Mouse (Mus musculus): ENCODE results near the gene Renbp. TPM values are rescaled to one million over a fixed set of nuclear protein-coding genes. Genes with fewer than 3 reads are reported as not detected.

The Renbp gene
- polyA plus RNA-seq (2015; fragmentation: Nextera tagmentation; extraction: Ambion mirVana): 19.2 and 19.7 TPM in 2 replicates

DNA sequence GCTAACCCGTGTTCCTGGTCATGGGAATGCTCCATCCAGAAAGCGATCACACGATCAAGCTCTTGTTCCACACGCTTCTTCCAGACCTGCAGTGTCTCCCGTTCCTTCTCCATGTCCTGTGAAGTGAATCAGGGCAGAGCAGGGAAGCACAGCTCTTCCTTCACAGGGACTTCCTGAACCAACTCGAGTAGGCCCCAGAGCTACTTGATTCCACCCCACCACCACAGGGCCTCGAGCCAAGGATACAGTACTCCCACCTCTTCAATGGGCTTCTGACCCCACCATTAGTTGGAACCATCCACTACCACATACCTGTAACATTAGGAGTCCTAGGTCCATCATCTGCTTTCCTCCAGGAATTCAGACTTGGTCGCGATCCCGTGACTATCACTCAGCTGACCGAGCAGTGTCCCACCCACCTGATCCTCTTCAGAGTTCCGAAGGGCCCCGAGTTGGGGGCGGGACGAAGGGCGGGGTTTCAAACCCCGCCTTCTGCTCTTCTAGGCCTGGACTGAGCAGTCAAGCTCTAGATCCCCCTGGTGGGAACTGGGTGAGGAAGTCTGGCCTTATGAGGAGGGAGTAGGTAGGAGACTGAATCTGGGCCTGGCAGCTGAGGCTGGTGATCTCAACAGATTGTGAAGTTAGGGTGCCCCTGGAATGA lies at the start of gene Renbp:
Gene Renbp (minus strand): TSS at position 449 of the 661 bp plus-strand sequence.
- H3K9me3 ChIP-seq (ENCODE audit: control insufficient read depth, low read length): no peaks in the 10 kb centered on the region
- 41% methylated on average over 17 of the region's 17 CpGs for WGBS
- H3K36me3 ChIP-seq (ENCODE audit: control insufficient read depth, insufficient read depth, low read length): no peaks in the 10 kb centered on the region
- peak within 1 kb of the TSS; percentile 31 for H3K4me3 ChIP-seq (ENCODE audit: low read depth, low read length)
- H3K4me2 ChIP-seq (replicated peaks; ENCODE audit: low read depth): peak within 1 kb of the TSS; percentile 45
- H3K4me1 ChIP-seq (replicated peaks; ENCODE audit: control insufficient read depth, insufficient read depth): no peaks in the 10 kb centered on the region
- H3K9ac ChIP-seq (ENCODE audit: low read length): no peak within 1 kb of the TSS
- peak; percentile 55 for DNase-seq (ENCODE audit: low spot score)
- ATAC-seq (ENCODE audit: low FRiP score, low TSS enrichment): peak; percentile 87
- H3K27me3 ChIP-seq (ENCODE audit: control insufficient read depth, insufficient read depth, low read length): no peaks in the 10 kb centered on the region
- no peak within 1 kb of the TSS for H3K27ac ChIP-seq (replicated peaks)
- TF ChIP-seq EP300 (optimal IDR thresholded peaks at IDR 0.05) (no peak), CTCF (IDR thresholded peaks at IDR 0.05; ENCODE audit: low read depth) (peak; percentile 55)

DNA sequence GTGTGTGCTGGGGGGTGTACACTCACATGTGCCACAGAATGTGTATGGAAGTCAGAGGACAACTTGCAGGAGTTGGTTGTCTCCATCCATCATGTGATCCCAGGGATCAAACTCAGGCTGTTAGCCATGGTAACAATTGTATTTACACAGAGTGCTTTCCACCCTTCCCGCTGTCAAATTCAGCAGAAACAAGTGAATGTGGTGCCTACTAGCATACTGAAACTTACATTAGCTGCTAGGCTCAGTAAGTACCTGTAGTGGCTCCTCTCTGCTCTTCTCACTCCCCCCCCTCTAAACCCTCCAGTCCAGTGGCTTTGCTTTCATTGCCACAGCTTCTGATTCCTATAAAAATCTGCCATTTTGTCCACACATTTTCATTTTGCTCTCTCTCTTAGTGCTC lies 47.1 kb upstream of the Renbp start:
- Histone ChIP-seq H3K4me2 (replicated peaks; ENCODE audit: low read depth) (no peak overlapping the region), H3K27me3 (ENCODE audit: control insufficient read depth, insufficient read depth, low read length) (no peaks in the 10 kb centered on the region), H3K36me3 (ENCODE audit: control insufficient read depth, insufficient read depth, low read length) (no peaks in the 10 kb centered on the region), H3K9me3 (ENCODE audit: control insufficient read depth, low read length) (no peaks in the 10 kb centered on the region), H3K9ac (ENCODE audit: low read length) (no peak overlapping the region), H3K27ac (replicated peaks) (no peak overlapping the region), H3K4me1 (replicated peaks; ENCODE audit: control insufficient read depth, insufficient read depth) (no peaks in the 10 kb centered on the region), H3K4me3 (ENCODE audit: low read depth, low read length) (no peak overlapping the region)
- DNase-seq (ENCODE audit: low spot score) (no peak), ATAC-seq (ENCODE audit: low FRiP score, low TSS enrichment) (no peak)
- TF ChIP-seq CTCF (IDR thresholded peaks at IDR 0.05; ENCODE audit: low read depth): no peak
- no peak for TF ChIP-seq EP300 (optimal IDR thresholded peaks at IDR 0.05)
- 31% methylated on average over 1 of the region's 1 CpGs for WGBS

DNA sequence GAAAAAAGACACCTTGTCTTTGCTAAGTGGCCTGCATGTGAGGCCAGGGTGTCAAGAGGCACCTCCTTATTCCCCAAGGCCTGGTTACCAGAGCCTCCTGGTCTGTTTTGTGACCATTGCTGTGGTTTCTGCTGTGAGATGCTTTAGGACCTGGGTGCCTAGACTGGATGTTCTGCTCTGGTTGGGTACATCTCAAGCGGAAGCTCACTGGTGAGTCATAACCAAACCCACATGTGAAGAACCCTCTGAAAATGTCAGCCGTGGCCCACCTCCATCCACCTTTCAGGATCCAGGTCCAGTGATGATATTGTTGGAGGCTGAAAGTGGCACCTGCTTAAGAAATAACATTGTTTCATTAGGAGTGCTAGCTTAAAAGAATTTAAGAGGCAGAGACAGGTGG lies 45.6 kb upstream of the Renbp start:
- Histone ChIP-seq H3K9me3 (ENCODE audit: control insufficient read depth, low read length) (no peaks in the 10 kb centered on the region), H3K27ac (replicated peaks) (no peak overlapping the region), H3K4me3 (ENCODE audit: low read depth, low read length) (no peak overlapping the region), H3K9ac (ENCODE audit: low read length) (no peak overlapping the region), H3K4me2 (replicated peaks; ENCODE audit: low read depth) (no peak overlapping the region), H3K36me3 (ENCODE audit: control insufficient read depth, insufficient read depth, low read length) (no peaks in the 10 kb centered on the region), H3K4me1 (replicated peaks; ENCODE audit: control insufficient read depth, insufficient read depth) (no peaks in the 10 kb centered on the region), H3K27me3 (ENCODE audit: control insufficient read depth, insufficient read depth, low read length) (no peaks in the 10 kb centered on the region)
- ATAC-seq (ENCODE audit: low FRiP score, low TSS enrichment): no peak
- 86% methylated on average over 2 of the region's 2 CpGs for WGBS
- no peak for DNase-seq (ENCODE audit: low spot score)
- TF ChIP-seq CTCF (IDR thresholded peaks at IDR 0.05; ENCODE audit: low read depth) (no peak), EP300 (optimal IDR thresholded peaks at IDR 0.05) (no peak)

DNA sequence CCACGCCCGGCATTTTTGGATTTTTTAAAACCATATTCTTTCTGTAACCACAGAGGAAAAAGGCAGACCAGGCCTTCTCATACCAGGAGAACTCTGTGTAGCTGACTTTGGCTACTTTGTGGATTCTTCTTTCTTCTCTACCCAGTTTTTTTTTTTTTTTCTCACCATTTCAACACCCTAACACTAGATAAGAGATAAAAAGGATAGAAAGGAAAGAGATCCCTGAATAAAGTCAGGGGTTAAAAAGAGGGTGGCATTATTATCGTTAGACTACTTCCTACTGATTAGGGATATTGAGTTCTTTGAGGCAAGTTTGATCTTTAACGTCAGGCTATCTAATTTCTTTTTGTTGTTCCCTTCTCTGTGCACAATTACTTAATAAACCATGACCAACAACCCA lies 42.1 kb upstream of the Renbp start:
- DNase-seq (ENCODE audit: low spot score): no peak
- ATAC-seq (ENCODE audit: low FRiP score, low TSS enrichment): no peak
- no peaks in the 10 kb centered on the region for H3K27me3 ChIP-seq (ENCODE audit: control insufficient read depth, insufficient read depth, low read length)
- no peak for TF ChIP-seq EP300 (optimal IDR thresholded peaks at IDR 0.05)
- no peak for TF ChIP-seq CTCF (IDR thresholded peaks at IDR 0.05; ENCODE audit: low read depth)
- no peaks in the 10 kb centered on the region for H3K9me3 ChIP-seq (ENCODE audit: control insufficient read depth, low read length)
- H3K36me3 ChIP-seq (ENCODE audit: control insufficient read depth, insufficient read depth, low read length): no peaks in the 10 kb centered on the region
- no peak overlapping the region for H3K27ac ChIP-seq (replicated peaks)
- H3K4me1 ChIP-seq (replicated peaks; ENCODE audit: control insufficient read depth, insufficient read depth): no peaks in the 10 kb centered on the region
- WGBS: 78% methylated on average over 4 of the region's 4 CpGs
- H3K4me3 ChIP-seq (ENCODE audit: low read depth, low read length): no peak overlapping the region
- no peak overlapping the region for H3K9ac ChIP-seq (ENCODE audit: low read length)
- H3K4me2 ChIP-seq (replicated peaks; ENCODE audit: low read depth): no peak overlapping the region

DNA sequence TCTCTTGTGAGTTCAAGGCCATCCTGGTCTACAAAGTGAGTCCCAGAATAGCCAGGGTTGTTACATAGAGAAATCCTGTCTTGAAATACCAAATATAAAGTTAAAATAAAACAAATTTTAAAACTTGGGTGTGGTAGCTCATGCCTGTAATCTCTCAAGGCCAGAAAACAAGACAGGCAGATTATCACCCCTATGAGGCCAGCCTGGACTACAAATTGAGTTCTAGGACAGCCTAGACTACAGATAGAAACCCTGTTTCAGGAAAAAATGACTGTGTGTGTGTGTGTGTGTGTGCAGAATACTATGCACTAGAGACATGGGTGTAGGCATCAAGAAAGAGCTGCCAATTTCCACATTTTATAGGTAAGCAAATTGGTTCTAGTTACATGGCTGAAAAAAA lies 40.1 kb upstream of the Renbp start:
- no peaks in the 10 kb centered on the region for H3K9me3 ChIP-seq (ENCODE audit: control insufficient read depth, low read length)
- H3K4me2 ChIP-seq (replicated peaks; ENCODE audit: low read depth): no peak overlapping the region
- no peaks in the 10 kb centered on the region for H3K27me3 ChIP-seq (ENCODE audit: control insufficient read depth, insufficient read depth, low read length)
- H3K4me3 ChIP-seq (ENCODE audit: low read depth, low read length): no peak overlapping the region
- no peak overlapping the region for H3K27ac ChIP-seq (replicated peaks)
- ATAC-seq (ENCODE audit: low FRiP score, low TSS enrichment) (no peak), DNase-seq (ENCODE audit: low spot score) (no peak)
- H3K4me1 ChIP-seq (replicated peaks; ENCODE audit: control insufficient read depth, insufficient read depth): no peaks in the 10 kb centered on the region
- H3K9ac ChIP-seq (ENCODE audit: low read length): no peak overlapping the region
- H3K36me3 ChIP-seq (ENCODE audit: control insufficient read depth, insufficient read depth, low read length): no peaks in the 10 kb centered on the region
- no peak for TF ChIP-seq CTCF (IDR thresholded peaks at IDR 0.05; ENCODE audit: low read depth)
- no peak for TF ChIP-seq EP300 (optimal IDR thresholded peaks at IDR 0.05)

DNA sequence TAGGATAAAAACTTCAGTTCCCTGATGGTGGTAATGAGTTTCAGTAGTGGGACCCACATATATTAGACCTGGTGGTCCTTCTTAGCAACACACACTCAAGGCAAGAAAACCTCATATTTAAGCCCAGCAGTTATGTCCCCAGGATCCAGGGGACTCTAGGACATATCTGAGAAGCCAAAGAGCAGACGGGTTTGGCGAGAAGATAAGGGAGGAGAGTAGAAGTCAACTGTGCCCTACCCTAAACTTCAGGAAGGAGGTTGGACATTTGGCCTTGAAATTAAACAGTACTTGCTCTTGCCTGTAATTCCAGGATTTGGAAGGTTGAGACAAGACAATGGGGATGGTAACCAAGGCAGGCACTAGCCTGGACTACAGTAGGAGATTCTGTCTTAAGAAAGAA lies 39.1 kb upstream of the Renbp start:
- WGBS: 77% methylated on average over 2 of the region's 2 CpGs
- Histone ChIP-seq H3K27me3 (ENCODE audit: control insufficient read depth, insufficient read depth, low read length) (no peaks in the 10 kb centered on the region), H3K4me3 (ENCODE audit: low read depth, low read length) (no peak overlapping the region), H3K9me3 (ENCODE audit: control insufficient read depth, low read length) (no peaks in the 10 kb centered on the region), H3K9ac (ENCODE audit: low read length) (no peak overlapping the region), H3K4me2 (replicated peaks; ENCODE audit: low read depth) (no peak overlapping the region), H3K36me3 (ENCODE audit: control insufficient read depth, insufficient read depth, low read length) (no peaks in the 10 kb centered on the region), H3K27ac (replicated peaks) (no peak overlapping the region), H3K4me1 (replicated peaks; ENCODE audit: control insufficient read depth, insufficient read depth) (no peaks in the 10 kb centered on the region)
- DNase-seq (ENCODE audit: low spot score) (no peak), ATAC-seq (ENCODE audit: low FRiP score, low TSS enrichment) (no peak)
- no peak for TF ChIP-seq CTCF (IDR thresholded peaks at IDR 0.05; ENCODE audit: low read depth)
- TF ChIP-seq EP300 (optimal IDR thresholded peaks at IDR 0.05): no peak
